Mouse (Mus musculus): Measurements from ENCODE around the gene Plcxd3. TPM values are rescaled to one million over a fixed set of nuclear protein-coding genes. Genes with fewer than 3 reads are reported as not detected.

Gene Plcxd3
- total and polyA plus RNA-seq, 3 experiments, result 0.08 TPM; not detected in 2

GRCm38 (mm10) chr15:4387774-4388173, 12.5 kb downstream of the Plcxd3 start:
- DNase-seq (ENCODE audit: extremely low read depth), result peak; percentile 33
- dilution Hi-C loops (cut with MboI; ENCODE audit: extremely low pct_ligation_motif_present, extremely low pct_unique_long_range_greater_than_20kb, low sequenced_read_pairs) (no loop called here), in situ Hi-C loops (cut with MboI; ENCODE audit: low pct_ligation_motif_present, low pct_unique_long_range_greater_than_20kb, low sequenced_read_pairs) (no loop called here)
- H3K4me2 ChIP-seq (ENCODE audit: insufficient read depth, low read depth, poor library complexity, severe bottlenecking), result no peak overlapping the region
- H3K36me3 ChIP-seq (replicated peaks in 1 of 2; ENCODE audit: control insufficient read depth in 1 of 2, insufficient read depth in 1 of 2, low read length in 1 of 2), result no peaks in the 10 kb centered on the region
- no peak overlapping the region for H3K27ac ChIP-seq (ENCODE audit: insufficient read depth, low read depth)
- H3K4me1 ChIP-seq (ENCODE audit: control insufficient read depth in 1 of 2, insufficient read depth in 2 of 2), result peaks cover 0 to 4% of the 10 kb centered on the region in 2 experiments; a peak in 1 of 4 replicates
- H3K27me3 ChIP-seq (replicated peaks), result no peaks in the 10 kb centered on the region
- H3K9me3 ChIP-seq (replicated peaks; ENCODE audit: low read length), result no peaks in the 10 kb centered on the region
- H3K9ac ChIP-seq (ENCODE audit: insufficient read depth, low read depth), result no peak overlapping the region
- H3K4me3 ChIP-seq (replicated peaks in 1 of 3; ENCODE audit: low read depth in 2 of 3, low read length in 2 of 3, poor library complexity in 1 of 3), result no peak overlapping the region
- TF ChIP-seq CHD2 (IDR thresholded peaks at IDR 0.05; ENCODE audit: low read length) (no peak), JUN (IDR thresholded peaks at IDR 0.05; ENCODE audit: insufficient read depth, low read depth, low read length) (peak; percentile 48; the same call in 1 of the 2 replicates), JUND (conservative IDR thresholded peaks at IDR 0.05; ENCODE audit: low read depth, low read length) (peak; percentile 76), EP300 (IDR thresholded peaks at IDR 0.05; ENCODE audit: low read length) (peak; percentile 66), IRF4 (IDR thresholded peaks at IDR 0.05; ENCODE audit: low read depth, low read length) (peak; percentile 63; the same call in 1 of the 2 replicates)
- no peaks in the 10 kb centered on the region for H3K79me2 ChIP-seq (replicated peaks; ENCODE audit: control insufficient read depth, extremely low read depth, insufficient read depth, poor library complexity, severe bottlenecking)

GRCm38 (mm10) chr15:4400096-4400495, 24.8 kb downstream of the Plcxd3 start:
- no peak for DNase-seq (ENCODE audit: extremely low read depth)
- dilution Hi-C loops (cut with MboI; ENCODE audit: extremely low pct_ligation_motif_present, extremely low pct_unique_long_range_greater_than_20kb, low sequenced_read_pairs), result no loop called here

GRCm38 (mm10) chr15:4411333-4411732, 36.0 kb downstream of the Plcxd3 start:
- H3K9me3 ChIP-seq (replicated peaks; ENCODE audit: low read length), result no peaks in the 10 kb centered on the region
- H3K36me3 ChIP-seq (replicated peaks in 1 of 2; ENCODE audit: control insufficient read depth in 1 of 2, insufficient read depth in 1 of 2, low read length in 1 of 2), result no peaks in the 10 kb centered on the region
- no peaks in the 10 kb centered on the region for H3K79me2 ChIP-seq (replicated peaks; ENCODE audit: control insufficient read depth, extremely low read depth, insufficient read depth, poor library complexity, severe bottlenecking)
- H3K4me3 ChIP-seq (replicated peaks in 1 of 3; ENCODE audit: low read depth in 2 of 3, low read length in 2 of 3, poor library complexity in 1 of 3), result no peak overlapping the region
- H3K27ac ChIP-seq (ENCODE audit: insufficient read depth, low read depth), result no peak overlapping the region
- in situ Hi-C loops (cut with MboI; ENCODE audit: low pct_ligation_motif_present, low pct_unique_long_range_greater_than_20kb, low sequenced_read_pairs) (no loop called here), dilution Hi-C loops (cut with MboI; ENCODE audit: extremely low pct_ligation_motif_present, extremely low pct_unique_long_range_greater_than_20kb, low sequenced_read_pairs) (no loop called here)
- H3K4me1 ChIP-seq (ENCODE audit: control insufficient read depth in 1 of 2, insufficient read depth in 2 of 2), result no peaks in the 10 kb centered on the region
- no peaks in the 10 kb centered on the region for H3K27me3 ChIP-seq (replicated peaks)
- H3K4me2 ChIP-seq (ENCODE audit: insufficient read depth, low read depth, poor library complexity, severe bottlenecking), result no peak overlapping the region
- no peak overlapping the region for H3K9ac ChIP-seq (ENCODE audit: insufficient read depth, low read depth)
- no peak for DNase-seq (ENCODE audit: extremely low read depth)
- TF ChIP-seq NELFE (IDR thresholded peaks at IDR 0.05; ENCODE audit: low read depth, low read length) (no peak), POLR2AphosphoS2 (IDR thresholded peaks at IDR 0.05; ENCODE audit: low read depth, low read length) (no peak), ZNF384 (IDR thresholded peaks at IDR 0.05; ENCODE audit: low read depth, low read length) (no peak), TBP (conservative IDR thresholded peaks at IDR 0.05; ENCODE audit: low read depth, low read length) (no peak), ZKSCAN1 (IDR thresholded peaks at IDR 0.05; ENCODE audit: borderline replicate concordance, low read depth, low read length) (no peak), EP300 (IDR thresholded peaks at IDR 0.05; ENCODE audit: low read length) (no peak), IRF4 (IDR thresholded peaks at IDR 0.05; ENCODE audit: low read depth, low read length) (no peak), JUN (IDR thresholded peaks at IDR 0.05; ENCODE audit: insufficient read depth, low read depth, low read length) (no peak), SMC3 (IDR thresholded peaks at IDR 0.05; ENCODE audit: low read depth, low read length) (no peak), JUND (conservative IDR thresholded peaks at IDR 0.05; ENCODE audit: low read depth, low read length) (no peak), CHD2 (IDR thresholded peaks at IDR 0.05; ENCODE audit: low read length) (no peak), CHD1 (IDR thresholded peaks at IDR 0.05; ENCODE audit: low read depth, low read length) (no peak), BHLHE40 (IDR thresholded peaks at IDR 0.05; ENCODE audit: low read depth, low read length) (no peak), ETS1 (conservative IDR thresholded peaks at IDR 0.05; ENCODE audit: low read depth, low read length) (no peak), MEF2A (IDR thresholded peaks at IDR 0.05; ENCODE audit: borderline replicate concordance, low read depth, low read length) (no peak), POLR2A (IDR thresholded peaks at IDR 0.05; ENCODE audit: low read depth, low read length) (no peak)

More at GRCm38 (mm10) chr15:4400096-4400495, 24.8 kb downstream of the Plcxd3 start:
- H3K27me3 ChIP-seq (replicated peaks), result no peaks in the 10 kb centered on the region
- no peaks in the 10 kb centered on the region for H3K79me2 ChIP-seq (replicated peaks; ENCODE audit: control insufficient read depth, extremely low read depth, insufficient read depth, poor library complexity, severe bottlenecking)
- no peak overlapping the region for H3K9ac ChIP-seq (ENCODE audit: insufficient read depth, low read depth)
- H3K27ac ChIP-seq (ENCODE audit: insufficient read depth, low read depth), result no peak overlapping the region
- no peak overlapping the region for H3K4me2 ChIP-seq (ENCODE audit: insufficient read depth, low read depth, poor library complexity, severe bottlenecking)
- no peaks in the 10 kb centered on the region for H3K9me3 ChIP-seq (replicated peaks; ENCODE audit: low read length)
- TF ChIP-seq BHLHE40 (IDR thresholded peaks at IDR 0.05; ENCODE audit: low read depth, low read length) (no peak), E2F4 (IDR thresholded peaks at IDR 0.05; ENCODE audit: insufficient replicate concordance, low read depth, low read length) (no peak), MAZ (IDR thresholded peaks at IDR 0.05; ENCODE audit: low read depth, low read length) (no peak), ELF1 (IDR thresholded peaks at IDR 0.05; ENCODE audit: low read depth, low read length) (no peak), HCFC1 (IDR thresholded peaks at IDR 0.05; ENCODE audit: low read depth, low read length) (no peak), TCF12 (IDR thresholded peaks at IDR 0.05; ENCODE audit: low read depth, low read length) (no peak), USF1 (IDR thresholded peaks at IDR 0.05; ENCODE audit: low read depth, low read length) (no peak)
- H3K4me1 ChIP-seq (ENCODE audit: control insufficient read depth in 1 of 2, insufficient read depth in 2 of 2), result 0 out of 4 replicates have a peak, but pooled peaks cover 0 to 6% of the 10 kb centered on the region in 2 experiments
- in situ Hi-C loops (cut with MboI; ENCODE audit: low pct_ligation_motif_present, low pct_unique_long_range_greater_than_20kb, low sequenced_read_pairs), result no loop called here
- H3K36me3 ChIP-seq (replicated peaks in 1 of 2; ENCODE audit: control insufficient read depth in 1 of 2, insufficient read depth in 1 of 2, low read length in 1 of 2), result no peaks in the 10 kb centered on the region
- no peak overlapping the region for H3K4me3 ChIP-seq (replicated peaks in 1 of 3; ENCODE audit: low read depth in 2 of 3, low read length in 2 of 3, poor library complexity in 1 of 3)
